Mouse (Mus musculus) G1E (cell line): ENCODE data around the gene Ift46.

Source experiments
- CTCF ChIP-seq: IDR thresholded peaks from 2 replicates; pipeline ENCODE4 v1.5.1; 2012; ENCODE audit warnings: low read depth, low read length, inconsistent platforms, mixed read lengths
- GATA1 ChIP-seq: IDR thresholded peaks from 2 replicates; pipeline ENCODE4 v1.6.1; 2012; ENCODE audit warnings: borderline replicate concordance, low read length, inconsistent platforms, mixed read lengths
- GATA2 ChIP-seq: IDR thresholded peaks from 2 replicates; pipeline ENCODE4 v1.6.1; 2012; ENCODE audit warnings: low read depth, low read length, inconsistent platforms, borderline replicate concordance
- TAL1 ChIP-seq: conservative IDR thresholded peaks from 2 replicates; pipeline ENCODE4 v1.6.1; 2012; ENCODE audit warnings: low read depth, low read length, inconsistent platforms, mixed read lengths

GRCm38 (mm10) chr9:44792842-44793241 lies 25.1 kb downstream of the Ift46 start:
- TF ChIP-seq GATA2 (no peak), CTCF (no peak), GATA1 (no peak), TAL1 (no peak)
